Mouse (Mus musculus) kidney, postnatal 0 days (tissue): ENCODE results near the gene Gm20388. TPM values are rescaled to one million over a fixed set of nuclear protein-coding genes. Genes with fewer than 3 reads are reported as not detected.

ENCODE experiments used
- ATAC-seq: fragments of 200-750 bp; cut with Nextera tagmentation; replicated peaks from 2 replicates; pipeline ENCODE4 v1.8.0; 2017; ENCODE audit warnings: low read depth, moderate number of reproducible peaks, moderate TSS enrichment, moderate library complexity; ENCODE audit not compliant: low FRiP score
- DNase-seq: peaks from one replicate; pipeline ENCODE4 v3.0.0-alpha.2; 2016; ENCODE audit warnings: low spot score
- H3K27ac ChIP-seq: fragments of 300-500 bp; sonication (generic); 2 replicates; pipeline ENCODE4 v1.5.1; 2014; ENCODE audit warnings: mild to moderate bottlenecking
- H3K27me3 ChIP-seq: fragments of 300-500 bp; sonication (generic); 2 replicates; pipeline ENCODE4 v1.6.1; 2014; ENCODE audit warnings: low read length, mixed read lengths; ENCODE audit not compliant: insufficient read depth
- H3K36me3 ChIP-seq: fragments of 300-500 bp; sonication (generic); 2 replicates; pipeline ENCODE4 v1.6.1; 2014; ENCODE audit warnings: low read length, mixed read lengths; ENCODE audit not compliant: insufficient read depth
- H3K4me1 ChIP-seq: fragments of 300-500 bp; sonication (generic); replicated peaks from 2 replicates; pipeline ENCODE4 v1.6.1; 2014; ENCODE audit warnings: antibody characterized with exemption, low read length, mixed read lengths; ENCODE audit not compliant: insufficient read depth
- H3K4me2 ChIP-seq: fragments of 300-500 bp; sonication (generic); 2 replicates; pipeline ENCODE4 v1.6.1; 2014; ENCODE audit warnings: mild to moderate bottlenecking, low read length, moderate library complexity, mixed read lengths
- H3K4me3 ChIP-seq: fragments of 300-500 bp; sonication (generic); replicated peaks from 2 replicates; pipeline ENCODE4 v1.5.1; 2014; ENCODE audit warnings: low read depth, low read length
- H3K9ac ChIP-seq: fragments of 300-500 bp; sonication (generic); 2 replicates; pipeline ENCODE4 v1.6.1; 2014; ENCODE audit warnings: low read depth, low read length
- H3K9me3 ChIP-seq: fragments of 300-500 bp; sonication (generic); replicated peaks from 2 replicates; pipeline ENCODE4 v1.6.1; 2016; ENCODE audit warnings: low read length, inconsistent platforms, mixed read lengths
- CTCF ChIP-seq: IDR thresholded peaks from 2 replicates; pipeline ENCODE4 v1.5.1; 2016; ENCODE audit warnings: antibody characterized with exemption, low read depth, mild to moderate bottlenecking, moderate library complexity
- WGBS: fragments of 180-500 bp; shearing (Covaris S2); extraction: QIAGEN DNeasy Blood & Tissue Kit; methylation state at CpG from one replicate; pipeline ENCODE4 v1.1.7; 2014; 5-methylcytosine and 5-hydroxymethylcytosine counted together
- polyA plus RNA-seq: library from polyadenylated mRNA; unstranded; fragments of >200 nt; fragmentation: Nextera tagmentation; extraction: Ambion mirVana; gene quantifications from 2 replicates; pipeline ENCODE4 v1.2.1, GENCODE M21; 2015

Gene Gm20388
- polyA plus RNA-seq, 1 experiment from 2014 or later: not detected

GRCm38 (mm10) chr8:123146390-123146789, 3235.7 kb downstream of the Gm20388 start:
- Histone ChIP-seq H3K27me3 (no peaks in the 10 kb centered on the region), H3K4me3 (no peak overlapping the region), H3K9me3 (no peaks in the 10 kb centered on the region), H3K4me2 (no peak overlapping the region), H3K27ac (peak overlapping the region; percentile 25; the same call in 1 of the 2 replicates), H3K4me1 (no peaks in the 10 kb centered on the region; the same call in 1 of the 2 replicates), H3K9ac (no peak overlapping the region), H3K36me3 (no peaks in the 10 kb centered on the region)
- DNase-seq (peak; percentile 57), ATAC-seq (no peak)
- no peak for TF ChIP-seq CTCF
- 71% methylated on average over 7 of the region's 7 CpGs for WGBS

DNA sequence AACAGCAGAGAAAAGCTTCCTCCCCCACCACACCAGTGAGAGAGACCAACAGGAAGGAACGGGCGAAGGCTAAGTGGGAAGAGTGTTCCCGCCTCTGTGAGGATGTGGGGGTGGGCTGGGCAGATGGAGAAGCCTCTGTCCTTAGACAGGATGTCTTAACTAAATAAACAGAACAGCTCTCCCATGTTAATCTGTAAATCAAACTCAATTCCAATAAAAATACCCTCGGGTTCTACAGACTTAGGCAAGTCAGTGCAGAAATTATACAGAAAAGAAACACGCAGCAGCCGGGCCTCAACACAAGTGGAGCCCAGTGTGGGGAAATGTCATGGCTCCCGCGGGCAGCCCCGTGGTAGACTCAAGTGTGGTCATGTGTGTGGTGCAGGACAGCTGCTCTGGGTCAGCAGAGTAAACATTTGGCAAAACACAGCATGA, 3240.1 kb downstream of the Gm20388 start:
- Histone ChIP-seq H3K27me3 (no peaks in the 10 kb centered on the region), H3K4me1 (no peaks in the 10 kb centered on the region), H3K9me3 (no peaks in the 10 kb centered on the region), H3K9ac (no peak overlapping the region), H3K36me3 (no peaks in the 10 kb centered on the region), H3K27ac (peak overlapping the region; percentile 20), H3K4me2 (no peak overlapping the region), H3K4me3 (no peak overlapping the region)
- peak; percentile 84 for DNase-seq
- ATAC-seq: no peak
- 37% methylated on average over 9 of the region's 9 CpGs for whole genome bisulfite sequencing
- no peak for TF ChIP-seq CTCF

DNA sequence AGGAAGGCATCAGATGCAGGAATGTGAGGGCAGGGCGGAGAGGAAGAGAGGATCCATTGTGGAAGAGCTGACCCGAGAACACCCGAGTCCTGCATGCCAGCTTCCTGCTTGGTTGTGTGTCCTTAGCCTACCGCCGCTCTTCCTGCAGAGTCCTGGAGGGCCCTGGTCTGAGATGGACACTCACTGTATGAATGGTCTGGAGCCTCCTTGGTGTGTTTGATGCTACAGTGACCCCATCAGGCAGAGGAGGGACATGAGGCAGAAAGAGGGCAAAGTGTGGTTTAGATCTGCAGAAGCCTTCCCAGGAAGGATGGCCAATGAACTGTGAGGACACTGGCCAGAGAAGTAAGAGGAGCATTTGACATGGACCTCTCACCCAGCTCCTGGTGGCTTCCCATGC, 3244.5 kb downstream of the Gm20388 start:
- DNase-seq: peak; percentile 62
- no peak overlapping the region for H3K4me3 ChIP-seq
- H3K9me3 ChIP-seq: no peaks in the 10 kb centered on the region
- ATAC-seq: no peak
- TF ChIP-seq CTCF: peak; percentile 72
- WGBS: 68% methylated on average over 5 of the region's 5 CpGs
- H3K27ac ChIP-seq: no peak overlapping the region
- no peaks in the 10 kb centered on the region for H3K27me3 ChIP-seq
- no peak overlapping the region for H3K9ac ChIP-seq
- H3K36me3 ChIP-seq: no peaks in the 10 kb centered on the region
- H3K4me1 ChIP-seq: peaks cover 7% of the 10 kb centered on the region
- no peak overlapping the region for H3K4me2 ChIP-seq

DNA sequence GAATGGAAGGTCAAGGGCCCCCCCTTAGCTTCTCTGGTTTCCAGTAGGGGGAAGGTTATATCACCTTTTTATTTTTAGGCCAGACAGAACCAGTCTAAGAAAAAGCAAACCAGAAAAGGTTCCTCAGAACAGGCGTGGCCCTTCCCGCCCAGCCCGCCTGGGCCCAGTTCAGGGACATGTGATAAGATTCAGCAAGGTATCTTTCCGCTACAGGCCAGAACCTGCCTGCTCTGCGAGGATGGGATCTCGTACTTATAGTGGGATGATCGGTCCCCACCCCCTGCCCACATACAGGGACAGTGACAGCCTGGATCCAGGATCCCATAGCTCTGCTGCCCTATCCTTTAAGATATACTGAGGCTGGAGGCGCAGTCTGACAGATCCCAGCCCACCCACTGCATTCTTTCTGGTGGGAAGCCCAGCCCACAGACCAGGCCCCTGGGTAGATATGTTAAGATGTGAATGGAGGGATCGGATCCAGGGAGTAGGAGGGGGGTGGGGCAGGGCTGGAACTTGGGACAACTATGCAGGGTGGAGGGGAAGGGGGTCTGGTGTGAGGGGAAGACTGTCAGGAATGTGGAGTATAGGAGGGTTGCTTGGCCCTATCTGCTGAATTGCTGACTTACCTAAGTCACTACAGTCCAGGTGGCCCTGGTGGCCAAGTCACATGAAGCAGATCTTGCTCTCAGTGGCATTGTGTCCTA, 3245.6 kb downstream of the Gm20388 start:
- 84% methylated on average over 9 of the region's 9 CpGs for WGBS
- no peak overlapping the region for H3K27ac ChIP-seq
- H3K36me3 ChIP-seq: no peaks in the 10 kb centered on the region
- no peak for TF ChIP-seq CTCF
- ATAC-seq (no peak), DNase-seq (no peak)
- H3K4me1 ChIP-seq: peaks cover 7% of the 10 kb centered on the region
- no peaks in the 10 kb centered on the region for H3K27me3 ChIP-seq
- H3K4me3 ChIP-seq: no peak overlapping the region
- no peak overlapping the region for H3K4me2 ChIP-seq
- no peak overlapping the region for H3K9ac ChIP-seq
- no peaks in the 10 kb centered on the region for H3K9me3 ChIP-seq

GRCm38 (mm10) chr8:123157888-123158465, 3247.3 kb downstream of the Gm20388 start, which contains the start of gene Sult5a1:
Gene Sult5a1 (minus strand): TSS chr8:123158315.
- no peaks in the 10 kb centered on the region for H3K9me3 ChIP-seq
- peak within 1 kb of the TSS; percentile 39 for H3K4me2 ChIP-seq
- H3K9ac ChIP-seq: peak within 1 kb of the TSS; percentile 40
- H3K4me3 ChIP-seq: no peak within 1 kb of the TSS; the same call in 1 of the 2 replicates
- H3K4me1 ChIP-seq: peaks cover 7% of the 10 kb centered on the region
- no peak within 1 kb of the TSS for H3K27ac ChIP-seq
- 36% methylated on average over 13 of the region's 13 CpGs for WGBS
- ATAC-seq (no peak), DNase-seq (no peak)
- peak; percentile 36 for TF ChIP-seq CTCF
- no peaks in the 10 kb centered on the region for H3K27me3 ChIP-seq
- H3K36me3 ChIP-seq: no peaks in the 10 kb centered on the region

- H3K27me3 ChIP-seq: no peaks in the 10 kb centered on the region
- no peak overlapping the region for H3K27ac ChIP-seq
- no peak overlapping the region for H3K4me3 ChIP-seq
- TF ChIP-seq CTCF: no peak
- peaks cover 8% of the 10 kb centered on the region for H3K4me1 ChIP-seq
- H3K9me3 ChIP-seq: no peaks in the 10 kb centered on the region
- H3K36me3 ChIP-seq: no peaks in the 10 kb centered on the region
- no peak for DNase-seq
- H3K4me2 ChIP-seq: no peak overlapping the region
- WGBS: 48% methylated on average over 3 of the region's 3 CpGs
- no peak overlapping the region for H3K9ac ChIP-seq
- no peak; the same call in 1 of the 2 replicates for ATAC-seq
Observed at GRCm38 (mm10) chr8:123181391-123181790, 3270.8 kb downstream of the Gm20388 start.
